Mouse (Mus musculus) lung, postnatal 25 days (tissue): ENCODE results near the gene Exoc3.

ENCODE experiments used
- DNase-seq: peaks from one replicate; pipeline ENCODE4 v3.0.0; 2022; ENCODE audit warnings: low spot score

The Exoc3 gene

GRCm38 (mm10) chr13:74208317-74208985 is at the start of gene Exoc3:
Exoc3 (minus strand) TSS chr13:74208732.
- DNase-seq, result peak; percentile 91

- DNase-seq, result no peak
Observed at GRCm38 (mm10) chr13:74246494-74246893, 38.0 kb upstream of the Exoc3 start.

GRCm38 (mm10) chr13:74245899-74246231 is 37.3 kb upstream of the Exoc3 start:
- no peak for DNase-seq

GRCm38 (mm10) chr13:74245214-74245898 is 36.8 kb upstream of the Exoc3 start:
- DNase-seq, result peak; percentile 58

GRCm38 (mm10) chr13:74237574-74237973 is 29.0 kb upstream of the Exoc3 start:
- DNase-seq, result no peak

GRCm38 (mm10) chr13:74220659-74221058 is 12.1 kb upstream of the Exoc3 start:
- no peak for DNase-seq

GRCm38 (mm10) chr13:74218441-74218840 is 9.9 kb upstream of the Exoc3 start:
- no peak for DNase-seq

- no peak for DNase-seq
Observed at GRCm38 (mm10) chr13:74208986-74209345, 434 bp upstream of the Exoc3 start.

- no peak for DNase-seq
Observed at GRCm38 (mm10) chr13:74196451-74196850, 12.1 kb downstream of the Exoc3 start.

- DNase-seq, result no peak
Observed at GRCm38 (mm10) chr13:74192613-74193012, 15.9 kb downstream of the Exoc3 start.

GRCm38 (mm10) chr13:74183011-74183695 is 25.4 kb downstream of the Exoc3 start:
- DNase-seq, result no peak

- DNase-seq, result no peak
Observed at GRCm38 (mm10) chr13:74172036-74172435, 36.5 kb downstream of the Exoc3 start.

- DNase-seq, result no peak
Observed at GRCm38 (mm10) chr13:74169446-74170164, 38.9 kb downstream of the Exoc3 start.

- no peak for DNase-seq
Observed at GRCm38 (mm10) chr13:74167492-74167891, 41.0 kb downstream of the Exoc3 start.

GRCm38 (mm10) chr13:74167057-74167413 is 41.5 kb downstream of the Exoc3 start:
- no peak for DNase-seq

GRCm38 (mm10) chr13:74166348-74167056 is 42.0 kb downstream of the Exoc3 start:
- peak; percentile 31 for DNase-seq

GRCm38 (mm10) chr13:74147327-74147726 is 61.2 kb downstream of the Exoc3 start:
- DNase-seq, result no peak

GRCm38 (mm10) chr13:74145983-74146622 is 62.4 kb downstream of the Exoc3 start:
- DNase-seq, result no peak

GRCm38 (mm10) chr13:74144120-74144884 is 64.2 kb downstream of the Exoc3 start:
- DNase-seq, result no peak

- no peak for DNase-seq
Observed at GRCm38 (mm10) chr13:74143282-74143681, 65.2 kb downstream of the Exoc3 start.

- DNase-seq, result no peak
Observed at GRCm38 (mm10) chr13:74140793-74141192, 67.7 kb downstream of the Exoc3 start.
